Comparison of ENCODE assay signal across 21 mouse cellular contexts in genomic region chr11:68987365-68987882, GRCm38 (mm10). TPM values are rescaled to one million over a fixed set of nuclear protein-coding genes. Genes with fewer than 3 reads are reported as not detected.
DNase-seq lines count a peak whose midpoint lies in the region; ATAC-seq and TF ChIP-seq lines count a peak whose summit lies in the region.
"Had no signal": no experiment of that assay in that cellular context is flagged by ENCODE, and none has a peak within 500 bp of the region (broad histone marks: within the 10 kb centered on the region; RNA-seq: fewer than 3 reads in every experiment).

No protein-coding gene starts in this region.

- peak in 1 of 2 experiments; percentile 39 for DNase-seq in cerebellum, adult 2 months
- no peak for DNase-seq in cerebellum, adult 18-20 months
- DNase-seq in cerebellum, postnatal 25 days = peak; percentile 33 to 49
- no peak for DNase-seq in cerebellum, adult 11-12 months
- peak; percentile 33 for DNase-seq in left cerebral cortex, postnatal 4 days
- DNase-seq in left cerebral cortex, adult 8-10 months (ENCODE audit: low spot score in 2 of 2) = no peak
- DNase-seq in neural tube, embryonic 10.5 days (ENCODE audit: extremely low spot score, low spot score) = no peak
- DNase-seq: adrenal gland, adult 8-10 months; adrenal gland, postnatal 36 days; B cell, adult 2 months; forebrain, postnatal 0 days; gastrocnemius, postnatal 14 days; heart, adult 2 months; heart, postnatal 14 days had no signal

- H3K4me2 ChIP-seq in neural tube, embryonic 15.5 days = no peak overlapping the region
- H3K4me2 ChIP-seq: forebrain, embryonic 13.5 days; heart, embryonic 11.5 days; heart, embryonic 15.5 days had no signal

- peaks cover 52% of the 10 kb centered on the region for H3K36me3 ChIP-seq in neural tube, embryonic 15.5 days

- H3K27me3 ChIP-seq in cerebellum, adult 2 months (ENCODE audit: control insufficient read depth, insufficient read depth, low read length) = no peaks in the 10 kb centered on the region
- H3K27me3 ChIP-seq in neural tube, embryonic 15.5 days (replicated peaks) = no peaks in the 10 kb centered on the region
- H3K27me3 ChIP-seq: forebrain, embryonic 13.5 days; heart, embryonic 15.5 days had no signal

- TF ChIP-seq POLR2A in cerebellum, adult 2 months (IDR thresholded peaks at IDR 0.05; ENCODE audit: borderline replicate concordance, insufficient read depth, low read length) = no peak

- no peak overlapping the region for H3K4me3 ChIP-seq in cerebellum, adult 2 months (replicated peaks; ENCODE audit: insufficient read depth, low read depth, low read length)
- H3K4me3 ChIP-seq in neural tube, embryonic 15.5 days (replicated peaks) = no peak overlapping the region
- H3K4me3 ChIP-seq: forebrain, embryonic 13.5 days; heart, adult 2 months; heart, embryonic 15.5 days had no signal

- no peak for ATAC-seq in neural tube, embryonic 15.5 days (ENCODE audit: low FRiP score)
- ATAC-seq: CD4-positive, CD25-positive, alpha-beta regulatory T cell, adult 4 months; forebrain, embryonic 13.5 days; forebrain, postnatal 0 days; intestine, embryonic 16.5 days had no signal

- peak overlapping the region; percentile 37 for H3K27ac ChIP-seq in cerebellum, adult 2 months (ENCODE audit: insufficient read depth, low read length)
- H3K27ac ChIP-seq in neural tube, embryonic 15.5 days (replicated peaks) = peak overlapping the region; percentile 28
- H3K27ac ChIP-seq: forebrain, embryonic 13.5 days; heart, adult 2 months; heart, embryonic 15.5 days had no signal

- intact Hi-C loops in left cerebral cortex, postnatal 4 days (cut with DNase I) = no loop called here

- H3K4me1 ChIP-seq in cerebellum, adult 2 months (ENCODE audit: control insufficient read depth, insufficient read depth, low read length) = peaks cover 16% of the 10 kb centered on the region
- H3K4me1 ChIP-seq in neural tube, embryonic 15.5 days = no peaks in the 10 kb centered on the region
- H3K4me1 ChIP-seq: forebrain, embryonic 13.5 days; heart, embryonic 15.5 days had no signal

- TF ChIP-seq CTCF in cerebellum, adult 2 months (IDR thresholded peaks at IDR 0.05; ENCODE audit: borderline replicate concordance, insufficient read depth, low read depth, low read length) = no peak

- no peak overlapping the region for H3K9ac ChIP-seq in neural tube, embryonic 15.5 days (replicated peaks)
- H3K9ac ChIP-seq: forebrain, embryonic 13.5 days; forebrain, postnatal 0 days; heart, embryonic 15.5 days had no signal

- 44% methylated on average over 11 of the region's 11 CpGs for WGBS in cerebellum, adult 2 months
- 72% methylated on average over 11 of the region's 11 CpGs for WGBS in neural tube, embryonic 15.5 days

- no peaks in the 10 kb centered on the region for H3K9me3 ChIP-seq in neural tube, embryonic 15.5 days (replicated peaks)
- H3K9me3 ChIP-seq: forebrain, embryonic 13.5 days; G1E; heart, embryonic 15.5 days had no signal

RNA-seq across cellular contexts. Expression of gene Rangrf, which starts 12.4 kb away (rescaled TPM):
- polyA plus RNA-seq in cerebellum, adult 2 months (2012; rRNA removed) = 54.4 and 55.5 TPM in 2 replicates
- 10 to 100 TPM; 16.4 to 23.8 TPM for total RNA-seq in left cerebral cortex, postnatal 4 days (2021)
- 10 to 100 TPM; 15.9 to 23.4 (median 19.8) TPM for total RNA-seq in left cerebral cortex, adult 8-10 months (2022)
- 33.7 and 33.9 TPM in 2 replicates for polyA plus RNA-seq in neural tube, embryonic 15.5 days (2015; fragmentation: Nextera tagmentation; extraction: Ambion mirVana)

RNA-seq across cellular contexts. Expression of gene Slc25a35, which starts 19.5 kb away (rescaled TPM):
- 11.5 and 12.1 TPM in 2 replicates for polyA plus RNA-seq in cerebellum, adult 2 months (2012; rRNA removed)
- 1 to 10 TPM; 1.1 to 2.0 TPM for total RNA-seq in left cerebral cortex, postnatal 4 days (2021)
- 1 to 10 TPM; 4.0 to 8.6 (median 7.1) TPM for total RNA-seq in left cerebral cortex, adult 8-10 months (2022)
- polyA plus RNA-seq in neural tube, embryonic 15.5 days (2015; fragmentation: Nextera tagmentation; extraction: Ambion mirVana) = 1.9 and 2.1 TPM in 2 replicates

RNA-seq across cellular contexts. Expression of gene Pfas, which starts 20.8 kb away (rescaled TPM):
- 23.1 and 23.2 TPM in 2 replicates for polyA plus RNA-seq in cerebellum, adult 2 months (2012; rRNA removed)
- 10 to 100 TPM; 35.3 to 36.6 TPM for total RNA-seq in left cerebral cortex, postnatal 4 days (2021)
- 10 to 100 TPM; 20.3 to 22.2 (median 20.9) TPM for total RNA-seq in left cerebral cortex, adult 8-10 months (2022)
- 15.5 and 20.2 TPM in 2 replicates for polyA plus RNA-seq in neural tube, embryonic 15.5 days (2015; fragmentation: Nextera tagmentation; extraction: Ambion mirVana)

RNA-seq across cellular contexts. Expression of gene Ctc1, which starts 28.3 kb away (rescaled TPM):
- 44.1 and 46.3 TPM in 2 replicates for polyA plus RNA-seq in cerebellum, adult 2 months (2012; rRNA removed)
- 10 to 100 TPM; 60.8 to 64.7 TPM for total RNA-seq in left cerebral cortex, postnatal 4 days (2021)
- 10 to 100 TPM; 37.1 to 42.9 (median 39.7) TPM for total RNA-seq in left cerebral cortex, adult 8-10 months (2022)
- 53.4 and 55.0 TPM in 2 replicates for polyA plus RNA-seq in neural tube, embryonic 15.5 days (2015; fragmentation: Nextera tagmentation; extraction: Ambion mirVana)

RNA-seq across cellular contexts. Expression of gene Arhgef15, which starts 30.1 kb away (rescaled TPM):
- 33.0 and 34.7 TPM in 2 replicates for polyA plus RNA-seq in cerebellum, adult 2 months (2012; rRNA removed)
- 10 to 100 TPM; 17.6 to 19.9 TPM for total RNA-seq in left cerebral cortex, postnatal 4 days (2021)
- total RNA-seq in left cerebral cortex, adult 8-10 months (2022) = 10 to 100 TPM; 35.5 to 40.0 (median 38.3) TPM
- 23.2 and 27.3 TPM in 2 replicates for polyA plus RNA-seq in neural tube, embryonic 15.5 days (2015; fragmentation: Nextera tagmentation; extraction: Ambion mirVana)
- polyA plus RNA-seq: G1E had no signal

Comparison
In these comparisons a context has a peak if more than half of its experiments do, and no peak if none do; other contexts are left out.
1. DNase-seq: peak in cerebellum, postnatal 25 days (2 of 2) and left cerebral cortex, postnatal 4 days (single experiment); none in cerebellum, adult 18-20 months (0 of 2), cerebellum, adult 11-12 months (single experiment), left cerebral cortex, adult 8-10 months (0 of 2) and neural tube, embryonic 10.5 days (single experiment).